Mouse (Mus musculus) embryonic facial prominence, embryonic 15.5 days (tissue): Measurements from ENCODE around the gene Loxl4. TPM values are rescaled to one million over a fixed set of nuclear protein-coding genes. Genes with fewer than 3 reads are reported as not detected.
A peak's percentile ranks its signal among the peaks of the same experiment; 100 is the strongest.

Source experiments
- ATAC-seq: fragments of 200-750 bp; cut with Nextera tagmentation; 2 replicates; pipeline ENCODE4 v1.8.0; 2017; ENCODE audit warnings: low read depth, moderate TSS enrichment; ENCODE audit not compliant: insufficient number of reproducible peaks, low FRiP score, low TSS enrichment
- H3K27ac ChIP-seq: fragments of 300-500 bp; sonication (generic); replicated peaks from 2 replicates; pipeline ENCODE4 v1.5.1; 2015; ENCODE audit warnings: mild to moderate bottlenecking, inconsistent platforms
- H3K27me3 ChIP-seq: fragments of 300-500 bp; sonication (generic); 2 replicates; pipeline ENCODE4 v1.6.1; 2015; ENCODE audit warnings: inconsistent platforms
- H3K36me3 ChIP-seq: fragments of 300-500 bp; sonication (generic); 2 replicates; pipeline ENCODE4 v1.6.1; 2015; ENCODE audit warnings: mild to moderate bottlenecking, inconsistent platforms
- H3K4me1 ChIP-seq: fragments of 300-500 bp; sonication (generic); 2 replicates; pipeline ENCODE4 v1.6.1; 2015; ENCODE audit warnings: inconsistent platforms
- H3K4me2 ChIP-seq: fragments of 300-500 bp; sonication (generic); replicated peaks from 2 replicates; pipeline ENCODE4 v1.6.1; 2015; ENCODE audit warnings: mild to moderate bottlenecking, inconsistent platforms
- H3K4me3 ChIP-seq: fragments of 300-500 bp; sonication (generic); replicated peaks from 2 replicates; pipeline ENCODE4 v1.5.1; 2015; ENCODE audit warnings: mild to moderate bottlenecking, inconsistent platforms
- H3K9ac ChIP-seq: fragments of 300-500 bp; sonication (generic); 2 replicates; pipeline ENCODE4 v1.6.1; 2015; ENCODE audit warnings: inconsistent platforms
- H3K9me3 ChIP-seq: fragments of 300-500 bp; sonication (generic); replicated peaks from 2 replicates; pipeline ENCODE4 v1.6.1; 2016; ENCODE audit warnings: inconsistent platforms
- WGBS: fragments of 180-500 bp; shearing (Covaris S2); methylation state at CpG from one replicate; pipeline ENCODE4 v1.1.7; 2015; 5-methylcytosine and 5-hydroxymethylcytosine counted together
- polyA plus RNA-seq: library from polyadenylated mRNA; unstranded; fragments of >200 nt; fragmentation: Nextera tagmentation; extraction: Ambion mirVana; gene quantifications from 2 replicates; pipeline ENCODE4 v1.2.1, GENCODE M21; 2015

The Loxl4 gene
- 4.5 and 5.0 TPM in 2 replicates for polyA plus RNA-seq

DNA sequence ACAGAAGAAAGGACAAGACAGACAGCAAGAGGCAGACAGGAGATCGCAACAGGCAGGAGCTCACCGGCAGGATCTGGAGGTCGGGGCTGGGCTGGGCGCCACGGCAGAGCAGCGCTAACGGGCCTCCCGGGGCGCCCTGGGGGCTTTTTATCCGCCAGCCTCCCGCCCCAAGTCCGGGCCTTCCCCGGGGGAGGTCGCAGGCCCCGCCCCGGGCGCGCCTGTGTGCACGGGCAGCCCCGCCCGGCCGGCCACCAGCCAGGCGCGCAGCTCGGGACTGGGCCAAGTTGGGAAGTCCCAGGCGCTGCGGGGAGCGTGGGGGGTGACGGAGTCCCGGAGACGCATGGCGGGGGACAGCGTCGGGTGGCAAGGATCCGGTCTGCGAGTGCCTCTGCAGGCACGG, at the start of gene Loxl4:
Loxl4 (minus strand) TSS at position 160 of the 400 bp plus-strand sequence.
- H3K4me2 ChIP-seq: peak within 1 kb of the TSS; percentile 79
- peaks cover 12% of the 10 kb centered on the region for H3K4me1 ChIP-seq
- peak; percentile 47; the same call in 1 of the 2 replicates for ATAC-seq
- H3K9me3 ChIP-seq: no peaks in the 10 kb centered on the region
- H3K27me3 ChIP-seq: peaks cover 10% of the 10 kb centered on the region
- H3K4me3 ChIP-seq: peak within 1 kb of the TSS; percentile 45
- peak within 1 kb of the TSS; percentile 0; the same call in 1 of the 2 replicates for H3K9ac ChIP-seq
- no peaks in the 10 kb centered on the region for H3K36me3 ChIP-seq
- under 1% methylated on average over 37 of the region's 37 CpGs for WGBS
- H3K27ac ChIP-seq: no peak within 1 kb of the TSS

DNA sequence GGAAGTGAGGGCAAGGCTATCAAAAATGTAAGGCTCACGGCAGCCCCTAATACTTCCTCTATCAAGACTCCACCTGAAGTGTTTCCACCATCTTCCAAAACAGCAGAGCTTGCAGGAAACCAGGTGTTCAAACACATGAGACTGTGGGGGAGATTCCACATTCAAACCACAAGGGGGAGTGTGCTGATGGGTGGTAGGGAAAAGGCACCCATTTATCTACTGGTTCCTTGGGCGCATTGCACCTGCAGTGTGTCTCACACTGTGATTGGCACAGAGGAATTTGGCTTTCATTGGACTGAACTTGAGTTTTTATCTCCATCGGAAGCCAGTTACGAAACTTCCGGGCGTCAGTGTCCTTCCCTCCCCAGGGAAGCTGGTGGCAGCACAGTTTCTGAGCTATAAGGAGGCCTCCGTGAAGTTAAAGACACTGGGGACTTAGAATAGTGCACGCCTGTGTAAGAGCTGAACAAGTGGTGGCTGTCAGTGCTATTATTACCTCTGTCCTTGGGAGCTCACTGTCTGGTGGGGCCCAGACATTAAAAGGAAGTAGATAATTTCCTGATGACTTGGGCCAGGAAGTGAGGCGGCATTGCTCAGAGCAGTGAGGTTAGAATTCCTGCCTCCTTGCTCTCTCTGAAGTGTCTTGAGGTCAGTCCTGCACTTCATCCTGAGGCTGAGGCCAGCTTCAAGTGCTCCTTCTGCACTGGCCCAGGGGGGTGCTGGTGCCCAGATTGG, 49.0 kb upstream of the Loxl4 start:
- Histone ChIP-seq H3K36me3 (no peaks in the 10 kb centered on the region), H3K9ac (no peak overlapping the region), H3K4me3 (no peak overlapping the region), H3K4me1 (peaks cover 8% of the 10 kb centered on the region), H3K9me3 (no peaks in the 10 kb centered on the region), H3K27me3 (no peaks in the 10 kb centered on the region), H3K27ac (no peak overlapping the region), H3K4me2 (no peak overlapping the region)
- 76% methylated on average over 9 of the region's 9 CpGs for WGBS
- no peak for ATAC-seq

DNA sequence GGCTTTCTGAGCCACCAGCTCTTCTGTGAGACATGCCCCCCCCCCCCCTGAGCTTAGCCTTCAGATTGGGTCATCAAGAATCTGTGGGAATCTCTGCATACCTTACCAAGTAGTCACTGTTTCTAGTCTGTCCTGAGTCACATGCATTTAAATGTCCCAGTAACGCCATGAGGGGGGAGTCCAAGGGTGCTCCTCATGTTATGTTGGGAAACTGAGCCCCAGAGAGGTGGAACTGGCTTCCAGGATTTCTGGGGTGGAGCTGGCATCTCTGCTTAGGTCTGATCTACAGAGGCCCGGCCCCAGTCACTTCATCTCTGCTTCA, 47.6 kb upstream of the Loxl4 start:
- H3K27me3 ChIP-seq: 0 out of 2 replicates have a peak, but pooled peaks cover under 1% of the 10 kb centered on the region
- 84% methylated on average over 2 of the region's 2 CpGs for WGBS
- H3K9me3 ChIP-seq: no peaks in the 10 kb centered on the region
- ATAC-seq: no peak
- H3K9ac ChIP-seq: no peak overlapping the region
- no peaks in the 10 kb centered on the region for H3K36me3 ChIP-seq
- H3K4me3 ChIP-seq: no peak overlapping the region
- H3K4me1 ChIP-seq: peaks cover 8% of the 10 kb centered on the region
- no peak overlapping the region for H3K4me2 ChIP-seq
- no peak overlapping the region for H3K27ac ChIP-seq

DNA sequence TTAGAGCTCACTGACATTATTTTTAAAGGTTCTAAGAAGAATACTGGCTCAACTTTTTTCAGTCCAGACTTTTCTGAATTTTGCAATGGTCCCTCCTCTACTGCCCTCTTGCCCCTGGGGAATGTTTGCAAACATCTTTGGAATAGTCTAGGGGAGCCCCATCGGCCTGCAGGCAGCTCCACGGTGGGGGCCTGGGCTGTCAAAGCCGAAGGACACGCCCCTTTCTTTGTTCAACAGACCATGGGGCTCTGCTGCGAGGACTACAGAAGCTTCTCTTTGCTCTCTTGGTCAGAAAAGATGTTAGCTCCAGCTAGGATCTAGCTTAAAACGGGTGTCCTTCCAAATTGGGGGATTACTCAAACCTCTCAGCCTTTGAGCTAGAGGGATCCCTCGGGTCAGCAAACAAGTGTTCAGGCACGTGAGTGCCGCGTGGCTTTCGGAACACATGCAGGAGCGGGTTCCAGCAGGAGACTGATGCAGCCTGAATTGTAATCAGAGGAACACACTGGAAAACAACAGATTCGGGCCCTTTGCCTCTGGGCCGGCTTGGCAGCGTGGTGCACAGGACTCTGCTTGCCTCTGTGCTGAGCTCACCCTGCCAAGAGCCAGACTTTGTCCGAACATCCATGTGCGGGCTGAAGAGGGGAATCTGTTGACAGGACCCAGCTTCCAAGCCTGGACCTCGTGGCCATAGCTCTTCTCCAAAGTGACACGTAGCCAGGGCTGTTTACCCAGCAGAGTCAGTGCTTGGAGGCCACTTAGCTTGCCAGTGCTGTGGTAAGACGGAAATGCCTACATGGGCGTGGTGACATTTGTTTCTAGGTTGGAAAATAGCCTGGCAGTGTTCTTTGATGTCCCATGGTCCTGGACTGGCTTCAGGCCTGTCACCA, 47.0 kb upstream of the Loxl4 start:
- H3K27ac ChIP-seq: 0 out of 2 replicates have a peak overlapping the region, but pooled peaks have one; percentile 22
- 0 out of 2 replicates have a peak, but pooled peaks have one; percentile 26 for ATAC-seq
- H3K27me3 ChIP-seq: 0 out of 2 replicates have a peak, but pooled peaks cover 4% of the 10 kb centered on the region
- peaks cover 8% of the 10 kb centered on the region for H3K4me1 ChIP-seq
- H3K9me3 ChIP-seq: no peaks in the 10 kb centered on the region
- 36% methylated on average over 21 of the region's 21 CpGs for WGBS
- H3K36me3 ChIP-seq: no peaks in the 10 kb centered on the region
- H3K4me3 ChIP-seq: no peak overlapping the region
- H3K9ac ChIP-seq: no peak overlapping the region
- H3K4me2 ChIP-seq: no peak overlapping the region

DNA sequence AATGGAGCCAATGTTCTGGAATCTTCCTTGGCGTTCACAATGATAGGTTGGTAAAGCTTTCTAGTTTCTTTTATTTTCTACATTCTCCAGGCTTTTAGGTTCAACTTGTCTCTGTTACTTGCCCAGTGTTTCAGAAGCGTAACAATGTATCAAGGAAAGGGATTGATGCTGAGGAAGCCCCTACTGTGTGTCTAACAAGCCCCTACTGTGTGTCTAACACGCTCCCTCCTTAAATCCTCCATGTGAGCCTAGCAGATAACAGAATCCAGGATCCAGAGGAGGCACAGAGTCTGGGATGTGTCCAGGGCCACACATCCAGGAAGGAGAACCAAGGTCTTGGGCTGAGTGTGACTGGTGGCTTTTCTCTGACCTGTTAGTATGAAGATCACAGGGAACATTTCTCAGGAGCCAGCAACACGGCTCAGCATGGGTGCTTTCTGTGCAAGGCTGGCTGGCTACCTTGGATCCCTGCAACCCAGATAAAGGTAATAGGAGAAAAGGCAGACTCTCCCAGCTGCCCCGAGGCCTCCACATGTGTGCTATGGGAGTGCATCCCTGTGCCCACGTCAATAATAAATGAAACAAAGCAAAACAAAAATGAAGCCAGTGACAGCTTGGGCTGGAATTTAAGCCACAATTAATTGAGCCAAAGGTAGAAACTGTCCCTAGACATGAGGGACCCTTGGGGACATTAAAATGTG, 46.0 kb upstream of the Loxl4 start:
- Histone ChIP-seq H3K4me1 (peaks cover 8% of the 10 kb centered on the region), H3K27me3 (peaks cover 4% of the 10 kb centered on the region; the same call in 1 of the 2 replicates), H3K36me3 (no peaks in the 10 kb centered on the region), H3K4me3 (no peak overlapping the region), H3K27ac (no peak overlapping the region), H3K9ac (no peak overlapping the region), H3K4me2 (no peak overlapping the region), H3K9me3 (no peaks in the 10 kb centered on the region)
- 70% methylated on average over 6 of the region's 6 CpGs for WGBS
- no peak for ATAC-seq

DNA sequence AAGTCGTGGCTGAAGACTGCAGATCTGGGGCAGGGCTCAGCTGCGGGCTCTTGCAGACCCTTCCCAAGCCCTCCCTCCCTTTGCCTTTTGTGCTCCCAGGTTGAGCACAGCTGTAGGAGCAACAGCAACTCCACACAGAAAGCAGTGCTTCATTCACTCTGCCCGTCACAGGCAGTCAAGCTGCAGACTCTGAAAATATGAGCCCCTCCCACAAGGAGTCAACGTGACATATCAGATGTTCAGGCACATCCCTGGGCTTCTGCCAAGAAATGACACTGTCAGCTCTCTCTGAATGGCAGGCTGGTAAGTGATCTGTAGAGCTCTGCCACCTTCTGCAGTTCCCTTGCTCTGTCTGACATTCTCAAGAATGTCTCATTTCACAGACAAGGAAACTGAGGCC, 45.2 kb upstream of the Loxl4 start:
- Histone ChIP-seq H3K4me3 (no peak overlapping the region), H3K27me3 (peaks cover 4% of the 10 kb centered on the region; the same call in 1 of the 2 replicates), H3K9ac (no peak overlapping the region), H3K4me2 (no peak overlapping the region), H3K27ac (no peak overlapping the region), H3K9me3 (no peaks in the 10 kb centered on the region), H3K4me1 (peaks cover 8% of the 10 kb centered on the region), H3K36me3 (no peaks in the 10 kb centered on the region)
- 24% methylated on average over 4 of the region's 4 CpGs for WGBS
- ATAC-seq: no peak

DNA sequence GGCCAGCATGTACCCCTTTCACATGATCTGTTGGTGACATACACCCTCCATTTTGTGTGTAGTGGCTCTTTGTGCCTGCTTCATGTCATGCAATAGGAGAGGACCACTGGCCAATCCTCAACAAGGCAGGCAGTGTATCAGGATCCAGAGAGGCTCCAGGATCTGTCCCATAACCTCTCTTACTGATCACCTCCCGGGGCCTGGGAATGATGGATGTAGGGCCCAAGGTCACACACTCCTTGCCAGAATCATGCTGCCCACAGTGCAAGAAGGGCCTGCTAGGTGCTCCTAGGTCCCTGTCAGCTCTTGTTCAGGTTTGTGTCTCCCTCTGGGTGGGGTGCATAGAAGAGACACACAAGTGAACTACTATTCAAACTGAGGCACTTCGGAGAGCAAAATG, 44.7 kb upstream of the Loxl4 start:
- peaks cover 8% of the 10 kb centered on the region for H3K4me1 ChIP-seq
- no peak overlapping the region for H3K4me3 ChIP-seq
- no peak for ATAC-seq
- H3K9me3 ChIP-seq: no peaks in the 10 kb centered on the region
- no peak overlapping the region for H3K27ac ChIP-seq
- H3K9ac ChIP-seq: no peak overlapping the region
- no peak overlapping the region for H3K4me2 ChIP-seq
- no peaks in the 10 kb centered on the region for H3K36me3 ChIP-seq
- H3K27me3 ChIP-seq: peaks cover 4% of the 10 kb centered on the region; the same call in 1 of the 2 replicates
- 78% methylated on average over 2 of the region's 2 CpGs for WGBS

DNA sequence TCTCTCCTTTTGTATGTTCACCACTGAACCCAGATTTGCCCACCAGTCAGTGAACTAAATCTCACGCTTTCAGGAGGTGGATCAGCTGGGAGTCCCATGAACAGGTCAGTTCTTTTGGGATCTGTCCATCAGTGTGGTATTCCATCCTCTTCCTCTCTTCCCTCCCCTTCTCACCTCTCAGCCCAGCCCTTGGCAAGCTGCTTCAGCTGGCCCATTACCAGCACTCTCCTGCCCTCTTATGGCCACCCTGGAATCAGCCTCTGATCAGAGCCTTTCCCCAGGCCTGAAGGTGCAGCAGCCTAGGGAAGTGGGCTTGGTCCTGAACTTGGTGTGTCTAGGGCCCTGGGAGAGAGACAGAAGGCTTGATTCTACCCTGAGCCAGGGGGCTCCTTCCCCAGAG, 42.4 kb upstream of the Loxl4 start:
- H3K36me3 ChIP-seq: no peaks in the 10 kb centered on the region
- 24% methylated on average over 1 of the region's 1 CpGs for WGBS
- no peak overlapping the region for H3K9ac ChIP-seq
- H3K27ac ChIP-seq: no peak overlapping the region
- H3K9me3 ChIP-seq: no peaks in the 10 kb centered on the region
- no peak overlapping the region for H3K4me2 ChIP-seq
- H3K4me3 ChIP-seq: no peak overlapping the region
- H3K4me1 ChIP-seq: peaks cover 8% of the 10 kb centered on the region
- ATAC-seq: no peak
- H3K27me3 ChIP-seq: peaks cover 4% of the 10 kb centered on the region; the same call in 1 of the 2 replicates

DNA sequence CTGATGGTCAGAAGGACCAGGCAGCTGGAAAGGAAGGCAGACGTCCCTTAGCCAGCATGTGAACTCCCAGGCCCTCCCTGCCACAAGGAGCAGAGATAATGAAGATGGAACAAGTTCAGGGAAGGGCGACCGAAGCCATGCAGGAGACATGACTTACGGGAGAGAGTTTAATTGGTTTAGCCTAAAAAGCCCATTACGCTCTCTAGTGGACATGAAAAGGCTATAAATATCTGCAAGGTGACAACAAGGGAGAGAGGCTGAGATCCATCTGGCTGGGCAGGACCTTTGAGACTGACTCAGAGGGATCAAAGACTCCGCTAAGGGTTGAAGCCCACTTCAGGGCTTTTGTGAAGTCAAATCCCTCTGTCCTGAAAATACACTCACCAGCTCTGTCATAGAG, 40.5 kb upstream of the Loxl4 start:
- peaks cover 4% of the 10 kb centered on the region; the same call in 1 of the 2 replicates for H3K27me3 ChIP-seq
- ATAC-seq: no peak
- no peaks in the 10 kb centered on the region for H3K9me3 ChIP-seq
- H3K4me1 ChIP-seq: no peaks in the 10 kb centered on the region
- no peak overlapping the region for H3K27ac ChIP-seq
- no peak overlapping the region for H3K9ac ChIP-seq
- no peak overlapping the region for H3K4me3 ChIP-seq
- H3K36me3 ChIP-seq: no peaks in the 10 kb centered on the region
- H3K4me2 ChIP-seq: no peak overlapping the region
- 59% methylated on average over 6 of the region's 6 CpGs for WGBS

DNA sequence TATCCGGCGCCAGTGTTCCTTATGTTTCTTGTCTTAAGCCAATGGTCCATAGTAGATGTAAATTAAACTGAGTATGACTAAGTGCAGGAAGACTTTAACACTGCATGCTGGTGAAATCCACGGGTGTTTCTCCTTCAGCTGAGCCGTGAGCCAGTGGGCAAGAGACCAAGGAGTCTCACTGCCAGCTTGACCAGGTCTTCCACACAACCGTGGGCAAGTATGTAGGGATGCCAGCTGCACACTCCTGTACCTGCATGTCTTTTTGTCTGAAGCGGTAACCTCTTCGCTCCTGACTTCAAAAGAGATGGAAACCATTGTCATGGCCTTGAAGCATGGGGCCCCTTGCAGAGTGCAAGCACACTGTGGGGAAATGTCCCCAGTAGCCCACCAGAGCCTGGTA, 39.8 kb upstream of the Loxl4 start:
- WGBS: 79% methylated on average over 7 of the region's 7 CpGs
- Histone ChIP-seq H3K27ac (no peak overlapping the region), H3K9ac (no peak overlapping the region), H3K4me2 (no peak overlapping the region), H3K36me3 (no peaks in the 10 kb centered on the region), H3K4me3 (no peak overlapping the region), H3K9me3 (no peaks in the 10 kb centered on the region), H3K4me1 (no peaks in the 10 kb centered on the region), H3K27me3 (peaks cover 4% of the 10 kb centered on the region; the same call in 1 of the 2 replicates)
- no peak for ATAC-seq

DNA sequence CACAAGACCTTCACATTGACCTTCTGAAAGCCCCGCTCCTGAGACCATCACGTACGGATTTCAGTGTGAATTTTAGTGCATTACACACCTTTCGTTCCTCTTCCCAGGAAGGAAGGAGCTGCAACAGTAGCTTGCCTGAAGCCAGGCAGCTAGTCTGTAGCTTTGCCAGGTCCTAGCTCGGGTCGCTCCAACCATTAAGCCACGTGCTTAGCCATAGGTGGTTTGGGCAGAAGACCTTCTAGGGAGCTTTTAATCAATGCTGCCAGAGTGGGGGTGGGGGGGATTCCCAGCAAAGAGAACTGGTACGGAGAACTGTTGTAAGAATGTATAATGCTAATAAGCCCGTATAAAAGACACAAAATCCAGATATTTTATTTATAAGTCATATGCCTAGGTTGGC, 27.6 kb upstream of the Loxl4 start:
- ATAC-seq: no peak
- H3K27me3 ChIP-seq: no peaks in the 10 kb centered on the region
- H3K9me3 ChIP-seq: no peaks in the 10 kb centered on the region
- H3K27ac ChIP-seq: no peak overlapping the region
- H3K36me3 ChIP-seq: no peaks in the 10 kb centered on the region
- H3K4me1 ChIP-seq: no peaks in the 10 kb centered on the region
- H3K4me3 ChIP-seq: no peak overlapping the region
- H3K4me2 ChIP-seq: no peak overlapping the region
- 82% methylated on average over 9 of the region's 9 CpGs for WGBS
- H3K9ac ChIP-seq: no peak overlapping the region
